Mouse (Mus musculus) cerebellum, postnatal 25 days (tissue): ENCODE results near the gene Col7a1.

ENCODE experiments used
- DNase-seq, 2 experiments: peaks; one replicate each; pipeline ENCODE4 v3.0.0; 2021; ENCODE audit warnings: mixed read lengths in 2 of 2

Gene Col7a1

DNA sequence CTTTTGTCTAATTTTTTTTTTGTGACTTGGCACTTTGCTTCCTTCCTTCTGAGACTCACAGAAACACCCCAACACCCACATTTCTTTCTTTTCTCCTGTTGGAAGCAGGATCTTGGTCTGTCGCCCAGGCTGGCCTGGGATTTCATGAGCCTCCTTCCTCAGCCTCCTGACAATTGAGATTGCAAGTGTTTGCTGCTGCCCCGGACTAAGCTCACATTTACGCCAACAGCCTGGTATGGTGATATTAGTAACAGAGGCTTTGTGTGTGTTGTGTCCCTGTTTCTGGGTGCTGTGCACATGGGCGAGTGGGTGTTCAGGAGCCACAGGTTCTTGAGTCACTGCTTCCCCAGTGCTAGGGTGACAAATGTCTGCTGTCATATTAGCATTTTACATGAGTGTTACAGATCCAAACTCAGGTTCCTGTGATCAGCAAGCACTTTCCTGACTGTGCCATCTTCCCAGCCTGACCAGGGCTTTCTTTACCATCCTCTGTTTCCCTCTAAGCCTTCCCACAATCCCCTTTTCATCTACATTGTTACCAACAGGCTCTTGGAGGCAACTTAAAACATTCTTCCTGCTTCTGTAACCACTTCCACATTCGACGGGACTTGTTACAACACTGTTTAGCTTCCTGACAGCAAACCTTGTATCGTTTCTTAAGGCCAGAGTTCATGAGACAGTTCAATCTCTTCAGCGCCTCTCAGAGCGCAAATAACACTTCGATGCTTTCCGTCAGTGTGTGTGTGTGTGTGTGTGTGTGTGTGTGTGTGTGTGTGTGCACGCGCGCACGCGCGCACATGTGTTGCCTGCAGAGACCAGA lies 69.7 kb downstream of the Col7a1 start:
- no peak for DNase-seq

DNA sequence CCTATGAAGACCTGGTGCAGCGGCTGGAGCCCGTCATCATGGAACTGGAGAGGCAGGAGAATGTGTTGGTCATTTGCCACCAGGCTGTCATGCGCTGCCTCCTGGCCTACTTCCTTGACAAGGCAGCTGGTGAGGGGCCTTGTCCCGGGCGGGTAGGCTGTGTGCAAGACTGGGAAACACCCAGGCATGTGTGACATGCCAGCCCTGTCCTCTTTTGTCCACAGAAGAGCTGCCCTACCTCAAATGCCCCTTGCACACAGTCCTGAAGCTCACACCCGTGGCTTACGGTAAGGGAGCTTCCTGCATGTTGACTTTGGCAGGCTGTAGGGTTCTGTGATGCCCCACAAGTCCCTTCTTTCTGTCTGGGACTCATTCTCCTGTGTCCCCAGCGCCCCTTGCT lies 74.1 kb downstream of the Col7a1 start:
- no peak for DNase-seq

DNA sequence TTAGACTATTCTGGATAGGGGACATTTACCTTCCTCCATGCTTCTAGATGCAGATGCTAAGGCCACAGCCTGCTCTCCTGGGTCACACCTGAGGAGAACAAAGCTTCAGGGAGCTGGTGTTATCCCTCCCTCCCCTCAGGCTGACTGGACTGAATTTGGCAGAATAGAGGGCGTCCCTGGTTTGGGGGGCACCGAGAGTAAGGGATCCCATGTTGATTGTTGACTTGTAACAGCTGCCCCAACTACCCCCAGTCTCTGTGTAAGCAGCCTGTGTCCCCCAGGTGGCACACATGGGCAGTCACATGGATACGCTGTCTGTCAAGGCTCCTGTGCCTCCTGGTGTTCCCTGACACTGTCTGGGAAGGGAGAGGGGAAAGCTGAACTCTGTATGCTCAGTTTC lies 75.0 kb downstream of the Col7a1 start:
- DNase-seq, result no peak

DNA sequence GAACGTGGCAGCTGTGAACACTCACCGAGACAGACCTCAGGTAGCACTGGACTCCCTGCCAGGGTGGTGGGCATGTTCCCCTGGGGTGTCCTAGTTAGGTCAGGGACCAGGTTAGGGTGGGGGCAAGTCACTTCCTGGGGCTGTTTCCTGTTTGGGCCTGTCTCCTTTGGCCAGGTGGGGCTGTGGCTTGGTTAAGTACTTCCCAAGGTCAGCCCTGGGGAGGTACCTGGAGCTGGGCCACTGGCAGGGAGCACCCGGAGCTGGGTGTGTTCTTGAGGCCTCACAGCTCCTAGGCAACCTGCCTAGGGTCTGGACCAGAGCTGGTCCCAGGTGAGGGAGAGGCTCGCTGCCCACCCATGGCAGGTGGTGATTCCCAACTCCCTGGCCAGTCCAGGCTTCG lies 75.5 kb downstream of the Col7a1 start:
- no peak for DNase-seq

DNA sequence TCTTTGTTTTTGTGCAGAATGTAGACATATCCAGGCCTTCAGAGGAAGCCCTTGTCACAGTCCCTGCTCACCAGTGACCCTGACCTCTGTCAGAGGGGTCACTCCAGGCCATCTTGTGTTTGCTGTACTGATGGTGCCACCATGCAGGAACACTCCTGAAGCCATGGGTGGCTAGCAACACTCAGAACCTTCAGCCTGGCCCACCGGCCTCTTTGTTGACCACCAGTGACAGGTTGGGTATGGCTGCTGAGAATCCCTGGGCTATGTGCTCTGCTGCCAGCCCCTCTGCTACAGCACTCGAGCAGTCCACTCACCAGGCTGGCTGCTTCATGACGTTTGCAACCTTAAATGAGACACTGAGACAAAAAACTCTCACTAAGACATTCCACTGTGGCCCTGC lies 76.9 kb downstream of the Col7a1 start:
- no peak for DNase-seq

DNA sequence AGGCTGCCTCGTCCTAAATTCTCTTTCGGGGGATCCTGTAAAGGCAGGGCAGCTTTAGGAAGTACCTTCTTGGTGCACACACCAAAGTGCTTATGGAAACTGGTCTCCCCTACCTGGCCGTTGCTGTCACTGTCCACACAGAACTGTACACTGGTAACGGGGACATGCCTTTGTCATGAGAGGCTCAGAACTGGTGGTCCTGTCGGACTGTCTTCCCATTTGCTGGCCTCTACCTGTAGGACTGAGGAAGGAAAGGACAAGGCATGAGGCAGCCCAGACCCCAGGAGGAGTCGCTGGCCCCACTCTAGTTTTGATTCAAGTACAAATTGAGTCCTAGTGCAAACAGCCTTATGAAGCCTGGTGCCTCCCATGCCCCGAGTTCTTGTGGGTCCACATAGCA lies 77.6 kb downstream of the Col7a1 start:
- DNase-seq, result no peak

DNA sequence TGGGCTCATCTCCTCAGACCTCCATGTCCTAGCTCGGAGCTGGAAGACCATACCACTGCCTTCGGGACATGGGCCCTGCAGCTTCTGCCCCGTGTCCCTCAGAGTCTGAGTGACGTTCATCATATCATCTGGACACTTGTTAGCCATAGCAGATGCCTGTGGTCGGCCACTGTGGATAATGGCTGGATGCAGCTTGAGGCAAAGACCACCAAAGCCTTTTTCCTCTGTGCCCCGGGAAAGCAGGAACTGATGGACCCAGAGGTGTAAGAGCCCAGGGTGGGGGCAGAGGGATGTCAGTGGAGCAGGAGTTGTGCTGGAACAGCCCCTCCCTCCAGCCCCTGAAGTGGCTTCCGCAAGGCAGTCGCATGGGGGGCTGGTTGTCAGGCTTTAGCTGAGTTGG lies 78.3 kb downstream of the Col7a1 start:
- DNase-seq, result no peak

DNA sequence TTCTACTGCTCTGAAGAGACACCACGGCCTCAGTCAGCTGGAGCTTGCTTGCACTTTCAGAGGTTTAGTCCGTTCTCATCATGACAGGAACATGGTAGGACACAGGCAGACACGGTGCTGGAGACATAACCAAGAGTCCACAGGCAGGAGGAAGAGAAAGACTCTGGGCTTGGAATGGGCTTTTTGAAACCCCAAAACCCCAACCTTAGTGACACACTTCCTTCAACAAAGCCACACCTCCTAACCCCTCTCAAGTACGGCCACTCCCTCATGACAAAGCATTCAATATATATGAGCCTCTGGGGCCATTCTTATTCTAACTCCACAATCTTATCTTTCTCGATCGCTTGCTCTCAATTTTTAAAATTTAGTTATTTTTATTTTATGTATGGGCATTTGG lies 79.0 kb downstream of the Col7a1 start:
- no peak for DNase-seq
